ENCODE assay signal across 27 mouse cellular contexts in the genomic region with DNA sequence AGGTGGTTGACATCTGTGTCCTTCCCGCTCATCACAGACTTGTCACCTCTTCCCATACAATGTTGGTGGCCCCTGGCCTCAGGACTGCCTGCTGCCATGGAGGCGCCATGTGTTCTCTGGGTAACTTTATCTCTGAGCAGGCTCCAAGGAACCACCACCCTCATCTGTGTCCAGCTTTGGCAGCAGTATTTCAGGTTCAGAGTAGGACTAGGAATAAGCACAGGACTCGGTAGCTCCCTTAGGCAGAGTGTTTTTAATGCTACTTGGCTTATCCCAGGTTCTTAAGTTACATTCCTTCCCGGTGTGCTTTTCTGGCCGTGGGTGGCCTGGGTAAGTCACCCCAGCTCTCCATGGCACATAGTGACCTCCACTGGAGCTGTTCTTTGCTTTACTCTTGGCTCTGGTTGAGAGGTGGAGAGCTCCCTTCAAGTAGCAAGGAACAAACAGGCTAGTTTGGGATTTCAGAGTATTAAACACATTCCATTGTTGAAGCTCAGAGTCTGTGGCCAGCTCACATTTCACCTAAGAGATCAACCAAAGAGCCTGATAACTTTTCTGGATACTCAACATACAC.
DNase-seq lines count a peak whose midpoint lies in the region; ATAC-seq and TF ChIP-seq lines count a peak whose summit lies in the region.
"Had no signal": no experiment of that assay in that cellular context is flagged by ENCODE, and none has a peak within 500 bp of the region (broad histone marks: within the 10 kb centered on the region; RNA-seq: fewer than 3 reads in every experiment).

No protein-coding gene starts in this region.

- 60% methylated on average over 5 of the region's 5 CpGs for WGBS in lung, embryonic 15.5 days
- 64% methylated on average over 5 of the region's 5 CpGs for WGBS in lung, adult 2 months
- 49% methylated on average over 5 of the region's 5 CpGs for WGBS in embryonic facial prominence, embryonic 14.5 days
- 50% methylated on average over 5 of the region's 5 CpGs for WGBS in limb, embryonic 11.5 days
- WGBS in liver, embryonic 12.5 days (ENCODE audit: insufficient replicate concordance): 57% methylated on average over 5 of the region's 5 CpGs

- H3K27ac ChIP-seq in lung, embryonic 15.5 days: peak overlapping the region; percentile 86
- no peak overlapping the region for H3K27ac ChIP-seq in embryonic facial prominence, embryonic 14.5 days (replicated peaks; ENCODE audit: low read depth, low read length)
- H3K27ac ChIP-seq in limb, embryonic 11.5 days (replicated peaks; ENCODE audit: low read depth, low read length): no peak overlapping the region
- H3K27ac ChIP-seq in liver, embryonic 12.5 days: no peak overlapping the region
- H3K27ac ChIP-seq: forebrain, embryonic 13.5 days; hindbrain, embryonic 10.5 days; intestine, embryonic 15.5 days; left cerebral cortex, adult 2 months; liver, embryonic 14.5 days; midbrain, embryonic 13.5 days; neural tube, embryonic 12.5 days; stomach, postnatal 0 days had no signal

- H3K36me3 ChIP-seq in lung, embryonic 15.5 days: no peaks in the 10 kb centered on the region
- no peaks in the 10 kb centered on the region for H3K36me3 ChIP-seq in embryonic facial prominence, embryonic 14.5 days (ENCODE audit: control insufficient read depth, insufficient read depth, low read length)
- H3K36me3 ChIP-seq in limb, embryonic 11.5 days (ENCODE audit: control insufficient read depth, insufficient read depth, low read length): no peaks in the 10 kb centered on the region
- H3K36me3 ChIP-seq in liver, embryonic 12.5 days: no peaks in the 10 kb centered on the region
- H3K36me3 ChIP-seq: heart, embryonic 12.5 days; hindbrain, embryonic 10.5 days; intestine, embryonic 15.5 days; midbrain, embryonic 13.5 days; neural tube, embryonic 12.5 days had no signal

- no peak overlapping the region for H3K4me2 ChIP-seq in lung, embryonic 15.5 days
- no peak overlapping the region for H3K4me2 ChIP-seq in embryonic facial prominence, embryonic 14.5 days (ENCODE audit: low read depth, low read length)
- no peak overlapping the region for H3K4me2 ChIP-seq in limb, embryonic 11.5 days (ENCODE audit: low read depth, severe bottlenecking)
- H3K4me2 ChIP-seq in liver, embryonic 12.5 days: no peak overlapping the region
- H3K4me2 ChIP-seq: forebrain, embryonic 13.5 days; heart, embryonic 12.5 days; intestine, embryonic 15.5 days; midbrain, embryonic 13.5 days; neural tube, embryonic 12.5 days had no signal

- 0 out of 2 replicates have a peak, but pooled peaks cover 13% of the 10 kb centered on the region for H3K4me1 ChIP-seq in lung, embryonic 15.5 days
- H3K4me1 ChIP-seq in lung, adult 2 months (ENCODE audit: control insufficient read depth, insufficient read depth, low read length): no peaks in the 10 kb centered on the region
- H3K4me1 ChIP-seq in embryonic facial prominence, embryonic 14.5 days (ENCODE audit: control insufficient read depth, insufficient read depth, low read length): no peaks in the 10 kb centered on the region
- peaks cover 4% of the 10 kb centered on the region; the same call in 1 of the 2 replicates for H3K4me1 ChIP-seq in limb, embryonic 11.5 days (ENCODE audit: control insufficient read depth, insufficient read depth, low read length)
- no peaks in the 10 kb centered on the region for H3K4me1 ChIP-seq in liver, embryonic 12.5 days
- H3K4me1 ChIP-seq: heart, embryonic 12.5 days; intestine, embryonic 15.5 days had no signal

- peak; percentile 3 for DNase-seq in gastrocnemius, adult 18-20 months (ENCODE audit: low spot score)
- DNase-seq in gastrocnemius, postnatal 10 days: no peak
- DNase-seq in lung, adult 2 months: no peak
- peak; percentile 31 for DNase-seq in embryonic facial prominence, embryonic 14.5 days (ENCODE audit: low spot score)
- peak; percentile 25 for DNase-seq in limb, embryonic 11.5 days (ENCODE audit: low spot score)
- DNase-seq: adrenal gland, postnatal 14 days; cerebellum, adult 8-10 months; heart, postnatal 10 days; kidney, postnatal 4 days; layer of hippocampus, adult 9-11 months; right cerebral cortex, postnatal 14 days; thymus, adult 2 months; thymus, postnatal 4 days had no signal

- H3K4me3 ChIP-seq in lung, embryonic 15.5 days: no peak overlapping the region
- no peak overlapping the region for H3K4me3 ChIP-seq in lung, adult 2 months (replicated peaks; ENCODE audit: extremely low read depth, low read depth, low read length)
- H3K4me3 ChIP-seq in embryonic facial prominence, embryonic 14.5 days (ENCODE audit: low read depth, low read length): no peak overlapping the region
- H3K4me3 ChIP-seq in limb, embryonic 11.5 days (ENCODE audit: low read depth, low read length): no peak overlapping the region
- H3K4me3 ChIP-seq in liver, embryonic 12.5 days: no peak overlapping the region
- H3K4me3 ChIP-seq: erythroblast, embryonic 14.5 days; forebrain, embryonic 13.5 days; heart, embryonic 12.5 days; hindbrain, embryonic 10.5 days; intestine, embryonic 15.5 days; left cerebral cortex, adult 2 months; midbrain, embryonic 13.5 days; neural tube, embryonic 12.5 days had no signal

- H3K9me3 ChIP-seq in lung, embryonic 15.5 days: no peaks in the 10 kb centered on the region
- no peaks in the 10 kb centered on the region for H3K9me3 ChIP-seq in embryonic facial prominence, embryonic 14.5 days (ENCODE audit: control insufficient read depth, low read length)
- no peaks in the 10 kb centered on the region for H3K9me3 ChIP-seq in limb, embryonic 11.5 days (ENCODE audit: control insufficient read depth, low read length)
- no peaks in the 10 kb centered on the region for H3K9me3 ChIP-seq in liver, embryonic 12.5 days (replicated peaks)
- H3K9me3 ChIP-seq: forebrain, embryonic 13.5 days; hindbrain, embryonic 10.5 days; intestine, embryonic 15.5 days; midbrain, embryonic 13.5 days; neural tube, embryonic 12.5 days had no signal

- H3K9ac ChIP-seq in lung, embryonic 15.5 days: no peak overlapping the region
- no peak overlapping the region for H3K9ac ChIP-seq in embryonic facial prominence, embryonic 14.5 days (ENCODE audit: low read depth, low read length)
- no peak overlapping the region for H3K9ac ChIP-seq in limb, embryonic 11.5 days (ENCODE audit: low read length)
- H3K9ac ChIP-seq in liver, embryonic 12.5 days: no peak overlapping the region
- H3K9ac ChIP-seq: forebrain, embryonic 13.5 days; heart, embryonic 12.5 days; intestine, embryonic 15.5 days; liver, embryonic 14.5 days; midbrain, embryonic 13.5 days; neural tube, embryonic 12.5 days had no signal

- no peaks in the 10 kb centered on the region for H3K27me3 ChIP-seq in lung, embryonic 15.5 days
- H3K27me3 ChIP-seq in embryonic facial prominence, embryonic 14.5 days (replicated peaks; ENCODE audit: control insufficient read depth, insufficient read depth, low read length): no peaks in the 10 kb centered on the region
- no peaks in the 10 kb centered on the region for H3K27me3 ChIP-seq in limb, embryonic 11.5 days (ENCODE audit: control insufficient read depth, insufficient read depth, low read length)
- H3K27me3 ChIP-seq in liver, embryonic 12.5 days (replicated peaks): no peaks in the 10 kb centered on the region
- H3K27me3 ChIP-seq: forebrain, embryonic 13.5 days; heart, embryonic 12.5 days; intestine, embryonic 15.5 days; midbrain, embryonic 13.5 days had no signal

- ATAC-seq in lung, embryonic 15.5 days (ENCODE audit: borderline replicate concordance, extremely low read depth, low FRiP score, low TSS enrichment): peak; percentile 49; the same call in 1 of the 2 replicates
- ATAC-seq in embryonic facial prominence, embryonic 14.5 days (ENCODE audit: low read depth): peak; percentile 44; the same call in 1 of the 2 replicates
- 0 out of 2 replicates have a peak, but pooled peaks have one; percentile 47 for ATAC-seq in limb, embryonic 11.5 days (ENCODE audit: insufficient number of reproducible peaks, low FRiP score, low TSS enrichment, low read depth)
- ATAC-seq in megakaryocyte-erythroid progenitor cell, adult 5-6 weeks (replicated peaks; ENCODE audit: low FRiP score, low TSS enrichment, poor library complexity, severe bottlenecking): no peak
- no peak for ATAC-seq in liver, embryonic 12.5 days
- ATAC-seq: forebrain, embryonic 13.5 days; hindbrain, embryonic 16.5 days; intestine, embryonic 15.5 days; midbrain, embryonic 13.5 days had no signal

- TF ChIP-seq CTCF in lung, adult 2 months (IDR thresholded peaks at IDR 0.05; ENCODE audit: insufficient read depth, low read length): no peak

- no peak for TF ChIP-seq POLR2A in lung, adult 2 months (IDR thresholded peaks at IDR 0.05; ENCODE audit: borderline replicate concordance, extremely low read depth, low read depth, low read length)

Comparison
In these comparisons a context has a peak if more than half of its experiments do, and no peak if none do; other contexts are left out.
1. DNase-seq: peak in gastrocnemius, adult 18-20 months (single experiment), embryonic facial prominence, embryonic 14.5 days (single experiment) and limb, embryonic 11.5 days (single experiment); none in gastrocnemius, postnatal 10 days (single experiment) and lung, adult 2 months (single experiment).
2. ATAC-seq: peak in lung, embryonic 15.5 days (single experiment), embryonic facial prominence, embryonic 14.5 days (single experiment) and limb, embryonic 11.5 days (single experiment); none in megakaryocyte-erythroid progenitor cell, adult 5-6 weeks (single experiment) and liver, embryonic 12.5 days (single experiment).